Mouse (Mus musculus) stomach, postnatal 0 days (tissue): ENCODE results near the gene Olfr585. TPM values are rescaled to one million over a fixed set of nuclear protein-coding genes. Genes with fewer than 3 reads are reported as not detected.
A peak's percentile ranks its signal among the peaks of the same experiment; 100 is the strongest.

Experiments used
- ATAC-seq: fragments of 200-750 bp; cut with Nextera tagmentation; 2 replicates; pipeline ENCODE4 v1.8.0; 2017; ENCODE audit not compliant: low FRiP score, low TSS enrichment
- DNase-seq: peaks from one replicate; pipeline ENCODE4 v3.0.0-alpha.2; 2016; ENCODE audit warnings: low spot score
- H3K27ac ChIP-seq: fragments of 300-500 bp; sonication (generic); replicated peaks from 2 replicates; pipeline ENCODE4 v1.5.1; 2014; ENCODE audit warnings: mild to moderate bottlenecking, control low read depth
- H3K27me3 ChIP-seq: fragments of 300-500 bp; sonication (generic); 2 replicates; pipeline ENCODE4 v1.6.1; 2014; ENCODE audit warnings: low read length; ENCODE audit not compliant: control insufficient read depth, insufficient read depth
- H3K36me3 ChIP-seq: fragments of 300-500 bp; sonication (generic); 2 replicates; pipeline ENCODE4 v1.6.1; 2014; ENCODE audit warnings: low read length, mixed read lengths; ENCODE audit not compliant: control insufficient read depth, insufficient read depth
- H3K4me1 ChIP-seq: fragments of 300-500 bp; sonication (generic); replicated peaks from 2 replicates; pipeline ENCODE4 v1.6.1; 2014; ENCODE audit warnings: antibody characterized with exemption; ENCODE audit not compliant: control insufficient read depth, insufficient read depth
- H3K4me2 ChIP-seq: fragments of 300-500 bp; sonication (generic); replicated peaks from 2 replicates; pipeline ENCODE4 v1.6.1; 2014; ENCODE audit warnings: low read depth, mild to moderate bottlenecking, control low read depth, moderate library complexity
- H3K4me3 ChIP-seq: fragments of 300-500 bp; sonication (generic); 2 replicates; pipeline ENCODE4 v1.5.1; 2014; ENCODE audit warnings: low read depth, low read length, control low read depth
- H3K9ac ChIP-seq: fragments of 300-500 bp; sonication (generic); 2 replicates; pipeline ENCODE4 v1.6.1; 2014; ENCODE audit warnings: mild to moderate bottlenecking, low read length, control low read depth, mixed read lengths
- H3K9me3 ChIP-seq: fragments of 300-500 bp; sonication (generic); 2 replicates; pipeline ENCODE4 v1.6.1; 2016; ENCODE audit warnings: low read length; ENCODE audit not compliant: control insufficient read depth
- CTCF ChIP-seq: IDR thresholded peaks from 2 replicates; pipeline ENCODE4 v1.5.1; 2016; ENCODE audit warnings: antibody characterized with exemption, low read depth, mild to moderate bottlenecking, moderate library complexity
- EP300 ChIP-seq: optimal IDR thresholded peaks from 2 replicates; pipeline ENCODE3; 2016; ENCODE audit warnings: antibody characterized with exemption
- WGBS: fragments of 180-500 bp; shearing (Covaris S2); extraction: QIAGEN DNeasy Blood & Tissue Kit; methylation state at CpG from one replicate; pipeline ENCODE4 v1.1.7; 2014; 5-methylcytosine and 5-hydroxymethylcytosine counted together
- polyA plus RNA-seq: library from polyadenylated mRNA; unstranded; fragments of >200 nt; fragmentation: Nextera tagmentation; extraction: Ambion mirVana; gene quantifications from 2 replicates; pipeline ENCODE4 v1.2.1, GENCODE M21; 2015

Olfr585 gene
- not detected in 2 replicates for polyA plus RNA-seq

DNA sequence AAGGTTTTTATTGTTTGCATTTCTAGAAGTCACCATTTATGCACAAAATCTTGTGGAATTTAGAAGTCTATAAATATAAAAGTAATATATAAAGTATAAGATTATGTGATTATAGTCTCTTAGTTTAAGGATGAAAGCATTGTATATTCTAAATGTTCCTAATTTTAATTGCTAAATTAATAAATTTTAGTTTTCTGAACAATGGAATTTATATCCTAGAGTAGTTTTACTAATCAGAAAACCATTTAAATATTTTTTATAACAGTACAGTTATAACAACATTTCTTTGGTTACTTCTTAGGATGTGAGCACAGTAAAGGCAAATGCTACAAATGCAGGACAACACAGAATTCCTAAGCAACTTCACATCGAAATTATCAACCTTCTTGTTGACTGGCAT is at the start of gene Olfr585:
Olfr585 (plus strand) TSS at position 301 of the 400 bp plus-strand sequence.
- H3K27ac ChIP-seq: no peak within 1 kb of the TSS
- H3K36me3 ChIP-seq: no peaks in the 10 kb centered on the region
- WGBS: 87% methylated on average over 1 of the region's 1 CpGs
- H3K9me3 ChIP-seq: no peaks in the 10 kb centered on the region
- H3K27me3 ChIP-seq: no peaks in the 10 kb centered on the region
- no peak within 1 kb of the TSS for H3K9ac ChIP-seq
- no peak within 1 kb of the TSS for H3K4me2 ChIP-seq
- DNase-seq: no peak
- no peaks in the 10 kb centered on the region for H3K4me1 ChIP-seq
- no peak within 1 kb of the TSS for H3K4me3 ChIP-seq
- TF ChIP-seq CTCF (no peak), EP300 (no peak)
- ATAC-seq: no peak

DNA sequence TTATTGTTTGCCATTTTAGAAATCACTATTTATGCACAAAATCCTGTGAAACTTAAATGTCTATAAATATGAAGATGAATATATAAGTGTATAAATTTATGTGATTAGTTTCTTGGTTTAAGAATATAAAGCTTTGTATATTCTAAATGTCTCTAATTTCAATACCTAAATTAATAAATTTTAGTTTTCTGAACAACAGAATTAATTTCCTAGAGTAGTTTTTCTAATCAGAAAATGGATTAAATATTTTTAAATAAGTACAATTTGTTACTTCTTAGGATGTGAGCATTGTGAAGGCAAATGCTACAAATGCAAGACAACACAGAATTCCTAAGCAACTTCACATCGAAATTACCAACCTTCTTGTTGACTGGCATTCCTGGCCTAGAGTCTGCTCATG is 46.5 kb upstream of the Olfr585 start, which contains the start of gene Olfr583:
Olfr583 (plus strand) TSS at position 301 of the 400 bp plus-strand sequence.
- no peaks in the 10 kb centered on the region for H3K27me3 ChIP-seq
- H3K4me1 ChIP-seq: no peaks in the 10 kb centered on the region
- H3K9ac ChIP-seq: no peak within 1 kb of the TSS
- no peak for DNase-seq
- no peaks in the 10 kb centered on the region for H3K36me3 ChIP-seq
- no peak within 1 kb of the TSS for H3K27ac ChIP-seq
- H3K4me3 ChIP-seq: no peak within 1 kb of the TSS
- no peak for ATAC-seq
- no peak for TF ChIP-seq CTCF
- 85% methylated on average over 1 of the region's 1 CpGs for WGBS
- no peak within 1 kb of the TSS for H3K4me2 ChIP-seq
- H3K9me3 ChIP-seq: no peaks in the 10 kb centered on the region

DNA sequence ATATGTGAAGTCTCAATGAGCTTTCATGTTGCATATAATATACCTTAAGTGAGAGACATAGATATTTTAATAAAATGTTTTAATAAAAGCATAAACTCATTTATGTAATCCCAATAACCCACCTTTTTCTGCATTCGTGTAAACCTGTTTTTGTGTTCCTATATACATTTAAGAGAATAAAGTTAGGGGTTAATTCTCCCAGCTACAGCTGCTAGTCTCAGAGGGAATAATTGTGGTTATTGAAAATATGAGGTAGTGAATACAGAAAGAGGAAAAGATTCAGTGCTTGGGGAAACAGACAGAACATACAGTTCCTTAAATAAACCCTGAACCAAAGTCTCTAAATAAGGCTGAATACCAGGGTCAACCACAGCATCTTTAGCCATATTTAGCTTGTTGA is 15.9 kb upstream of the Olfr585 start, which contains the start of gene Olfr584:
Olfr584 (plus strand) TSS at position 301 of the 400 bp plus-strand sequence.
- Histone ChIP-seq H3K27ac (no peak within 1 kb of the TSS), H3K36me3 (no peaks in the 10 kb centered on the region), H3K27me3 (no peaks in the 10 kb centered on the region), H3K9me3 (no peaks in the 10 kb centered on the region), H3K4me3 (no peak within 1 kb of the TSS), H3K9ac (no peak within 1 kb of the TSS), H3K4me1 (no peaks in the 10 kb centered on the region), H3K4me2 (no peak within 1 kb of the TSS)
- TF ChIP-seq EP300 (no peak), CTCF (no peak)
- WGBS: 80% methylated on average over 1 of the region's 1 CpGs
- DNase-seq (no peak), ATAC-seq (no peak)

DNA sequence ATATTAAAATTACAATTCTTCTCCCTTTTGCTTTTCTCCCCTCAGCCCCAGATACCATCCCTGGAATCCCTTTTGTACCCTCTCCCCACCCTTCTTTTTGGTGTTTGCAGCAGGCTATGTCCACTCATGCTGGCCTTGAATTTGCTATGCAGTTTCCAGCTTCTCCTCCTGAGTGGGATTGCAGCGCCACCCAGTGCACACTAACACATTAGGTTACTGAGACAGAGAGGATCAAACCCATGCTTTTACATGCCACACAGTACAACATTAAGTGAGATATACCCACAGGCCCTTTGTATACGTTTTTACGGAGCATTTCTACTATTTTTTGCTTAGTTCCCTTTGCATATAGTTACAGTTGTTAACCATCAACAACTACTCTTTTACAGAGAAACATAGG is 21.9 kb downstream of the Olfr585 start:
- 43% methylated on average over 3 of the region's 3 CpGs for WGBS
- Histone ChIP-seq H3K27me3 (no peaks in the 10 kb centered on the region), H3K4me2 (no peak overlapping the region), H3K9ac (no peak overlapping the region), H3K4me1 (no peaks in the 10 kb centered on the region), H3K27ac (no peak overlapping the region), H3K36me3 (no peaks in the 10 kb centered on the region), H3K4me3 (no peak overlapping the region), H3K9me3 (no peaks in the 10 kb centered on the region)
- TF ChIP-seq CTCF (peak; percentile 55), EP300 (no peak)
- ATAC-seq (no peak), DNase-seq (no peak)

DNA sequence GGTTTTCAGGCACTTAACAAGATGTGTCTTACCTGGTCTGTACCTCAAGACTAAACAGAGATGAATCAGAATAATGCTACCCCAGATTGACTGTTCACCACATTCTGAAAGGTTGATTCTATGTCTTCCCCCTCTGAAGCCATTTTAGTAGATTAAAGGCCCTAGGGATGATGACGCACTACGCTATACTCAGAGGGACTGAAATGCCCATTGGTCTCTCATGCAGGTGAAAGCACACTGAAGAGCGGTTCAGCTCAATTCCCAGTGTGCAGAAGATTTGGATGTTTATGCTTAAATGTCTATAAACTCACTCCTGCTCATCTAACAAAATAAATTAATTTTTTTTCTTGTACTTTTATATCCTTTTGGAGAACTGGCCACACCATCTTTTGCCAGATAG is 28.0 kb downstream of the Olfr585 start, which contains the start of gene Olfr586:
Olfr586 (minus strand) TSS at position 101 of the 400 bp plus-strand sequence.
- H3K36me3 ChIP-seq: no peaks in the 10 kb centered on the region
- H3K4me3 ChIP-seq: no peak within 1 kb of the TSS
- H3K9ac ChIP-seq: no peak within 1 kb of the TSS
- no peak for DNase-seq
- no peak within 1 kb of the TSS for H3K27ac ChIP-seq
- TF ChIP-seq EP300 (no peak), CTCF (no peak)
- no peak within 1 kb of the TSS for H3K4me2 ChIP-seq
- ATAC-seq: no peak
- H3K27me3 ChIP-seq: no peaks in the 10 kb centered on the region
- no peaks in the 10 kb centered on the region for H3K9me3 ChIP-seq
- no peaks in the 10 kb centered on the region for H3K4me1 ChIP-seq
- 90% methylated on average over 3 of the region's 3 CpGs for WGBS

DNA sequence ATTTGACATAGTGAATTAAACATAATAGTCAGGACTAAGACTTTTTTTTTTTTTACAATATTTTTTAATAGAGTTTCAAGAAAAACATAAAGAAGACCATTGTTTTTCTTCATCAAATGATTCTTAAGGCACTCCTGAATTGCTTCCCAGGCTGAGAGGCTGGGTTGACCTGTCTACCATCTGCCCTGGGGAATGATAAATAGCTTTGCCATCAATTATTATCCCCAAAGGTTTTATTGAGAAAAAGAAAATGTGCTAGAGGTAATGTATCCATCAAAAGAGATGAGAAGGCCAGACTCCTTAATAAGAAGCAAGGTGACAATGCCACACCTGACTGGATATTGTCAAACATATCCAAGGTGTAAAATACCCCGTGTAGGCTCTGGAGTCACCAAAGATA is 43.1 kb downstream of the Olfr585 start, which contains the start of gene Olfr588-ps1:
Olfr588-ps1 (plus strand) TSS at position 301 of the 400 bp plus-strand sequence.
- Histone ChIP-seq H3K9ac (no peak within 1 kb of the TSS), H3K27ac (no peak within 1 kb of the TSS), H3K36me3 (no peaks in the 10 kb centered on the region), H3K27me3 (no peaks in the 10 kb centered on the region), H3K4me3 (no peak within 1 kb of the TSS), H3K9me3 (no peaks in the 10 kb centered on the region), H3K4me1 (no peaks in the 10 kb centered on the region), H3K4me2 (no peak within 1 kb of the TSS)
- DNase-seq: no peak
- TF ChIP-seq CTCF: no peak
- TF ChIP-seq EP300: no peak
- WGBS: 80% methylated on average over 1 of the region's 1 CpGs
- no peak for ATAC-seq

Other genes with a start within 250 kb of the Olfr585 start
- not detected in 2 replicates for gene Olfr566, start 239.0 kb upstream of the Olfr585 start, polyA plus RNA-seq
- gene Olfr568, start 220.6 kb upstream of the Olfr585 start, polyA plus RNA-seq: not detected in 2 replicates
- not detected in 2 replicates for gene Olfr569, start 206.8 kb upstream of the Olfr585 start, polyA plus RNA-seq
- gene Olfr570, start 203.1 kb upstream of the Olfr585 start, polyA plus RNA-seq: not detected in 2 replicates
- gene Olfr571, start 180.2 kb upstream of the Olfr585 start, polyA plus RNA-seq: not detected in 2 replicates
- not detected in 2 replicates for gene Olfr572, start 173.3 kb upstream of the Olfr585 start, polyA plus RNA-seq
- gene Olfr573-ps1, start 155.1 kb upstream of the Olfr585 start, polyA plus RNA-seq: not detected in 2 replicates
- gene Olfr574, start 149.3 kb upstream of the Olfr585 start, polyA plus RNA-seq: not detected in 2 replicates
- not detected in 2 replicates for gene Olfr575, start 138.9 kb upstream of the Olfr585 start, polyA plus RNA-seq
- gene Olfr576, start 135.1 kb upstream of the Olfr585 start, polyA plus RNA-seq: not detected in 2 replicates
- not detected in 2 replicates for gene Olfr577, start 121.8 kb upstream of the Olfr585 start, polyA plus RNA-seq
- not detected in 2 replicates for gene Olfr578, start 108.4 kb upstream of the Olfr585 start, polyA plus RNA-seq
- not detected in 2 replicates for gene Olfr582, start 59.7 kb upstream of the Olfr585 start, polyA plus RNA-seq
- gene Olfr583, start 46.4 kb upstream of the Olfr585 start, polyA plus RNA-seq: not detected in 2 replicates
- not detected in 2 replicates for gene Olfr584, start 15.8 kb upstream of the Olfr585 start, polyA plus RNA-seq
- gene Olfr586, start 27.9 kb downstream of the Olfr585 start, polyA plus RNA-seq: 0.04 TPM in 1 of 2 replicates, not detected in the other
- not detected in 2 replicates for gene Olfr588-ps1, start 43.2 kb downstream of the Olfr585 start, polyA plus RNA-seq
- not detected in 2 replicates for gene Olfr589, start 58.6 kb downstream of the Olfr585 start, polyA plus RNA-seq
- not detected in 2 replicates for gene Olfr591, start 80.6 kb downstream of the Olfr585 start, polyA plus RNA-seq
- gene Olfr592, start 87.1 kb downstream of the Olfr585 start, polyA plus RNA-seq: 0.04 TPM in 1 of 2 replicates, not detected in the other
- gene Olfr593, start 114.1 kb downstream of the Olfr585 start, polyA plus RNA-seq: not detected in 2 replicates
- not detected in 2 replicates for gene Olfr594, start 119.3 kb downstream of the Olfr585 start, polyA plus RNA-seq
- not detected in 2 replicates for gene Usp17ld, start 154.8 kb downstream of the Olfr585 start, polyA plus RNA-seq
- gene Olfr596, start 207.9 kb downstream of the Olfr585 start, polyA plus RNA-seq: not detected in 2 replicates
- gene Olfr597, start 218.6 kb downstream of the Olfr585 start, polyA plus RNA-seq: not detected in 2 replicates
- not detected in 2 replicates for gene Olfr598, start 225.8 kb downstream of the Olfr585 start, polyA plus RNA-seq
- gene Olfr599, start 238.2 kb downstream of the Olfr585 start, polyA plus RNA-seq: not detected in 2 replicates